Mouse (Mus musculus): ENCODE measurements at regions not wholly inside any gene's neighbourhood (a gene's known extent, or its start where the extent isn't known, plus 50 kb on each side); places are given as distances from the start of the nearest gene placed in this dataset.

GRCm38 (mm10) chr16:19834128-19834527, 74.1 kb downstream of the B3gnt5 start:
- peak; percentile 80 for ATAC-seq (ENCODE audit: poor library complexity, severe bottlenecking)

GRCm38 (mm10) chr16:19834750-19835149, 74.7 kb downstream of the B3gnt5 start:
- no peak for ATAC-seq (ENCODE audit: poor library complexity, severe bottlenecking)

- no peak for ATAC-seq (ENCODE audit: poor library complexity, severe bottlenecking)
Observed at GRCm38 (mm10) chr16:19839831-19840230, 79.8 kb downstream of the B3gnt5 start.

GRCm38 (mm10) chr16:19842346-19843025, 82.5 kb downstream of the B3gnt5 start:
- ATAC-seq (ENCODE audit: poor library complexity, severe bottlenecking): peak; percentile 36

GRCm38 (mm10) chr16:19843738-19844137, 83.7 kb downstream of the B3gnt5 start:
- ATAC-seq (ENCODE audit: poor library complexity, severe bottlenecking): peak; percentile 61

GRCm38 (mm10) chr16:19848395-19848794, 88.4 kb downstream of the B3gnt5 start:
- peak; percentile 59 for ATAC-seq (ENCODE audit: poor library complexity, severe bottlenecking)

- no peak for ATAC-seq (ENCODE audit: poor library complexity, severe bottlenecking)
Observed at GRCm38 (mm10) chr16:19865306-19865705, 105.3 kb downstream of the B3gnt5 start.

- no peak for ATAC-seq (ENCODE audit: poor library complexity, severe bottlenecking)
Observed at GRCm38 (mm10) chr16:19865931-19866330, 105.9 kb downstream of the B3gnt5 start.

GRCm38 (mm10) chr16:19869425-19869824, 109.4 kb downstream of the B3gnt5 start:
- peak; percentile 47 for ATAC-seq (ENCODE audit: poor library complexity, severe bottlenecking)

GRCm38 (mm10) chr16:19876861-19877554, 105.8 kb downstream of the Klhl6 start:
- ATAC-seq (ENCODE audit: poor library complexity, severe bottlenecking): no peak

GRCm38 (mm10) chr16:19882961-19883360, 99.9 kb downstream of the Klhl6 start:
- ATAC-seq (ENCODE audit: poor library complexity, severe bottlenecking): no peak

GRCm38 (mm10) chr16:19883776-19884513, 98.9 kb downstream of the Klhl6 start:
- ATAC-seq (ENCODE audit: poor library complexity, severe bottlenecking): no peak

- ATAC-seq (ENCODE audit: poor library complexity, severe bottlenecking): no peak
Observed at GRCm38 (mm10) chr16:19884535-19884934, 98.3 kb downstream of the Klhl6 start.

- no peak for ATAC-seq (ENCODE audit: poor library complexity, severe bottlenecking)
Observed at GRCm38 (mm10) chr16:19886596-19886995, 96.2 kb downstream of the Klhl6 start.

- no peak for ATAC-seq (ENCODE audit: poor library complexity, severe bottlenecking)
Observed at GRCm38 (mm10) chr16:19889576-19889975, 93.3 kb downstream of the Klhl6 start.

- no peak for ATAC-seq (ENCODE audit: poor library complexity, severe bottlenecking)
Observed at GRCm38 (mm10) chr16:19891441-19891840, 91.4 kb downstream of the Klhl6 start.

GRCm38 (mm10) chr16:19894435-19894994, 88.3 kb downstream of the Klhl6 start:
- no peak for ATAC-seq (ENCODE audit: poor library complexity, severe bottlenecking)

Data from megakaryocyte, adult 5-6 weeks (primary cell).